8 mouse cellular contexts compared by ENCODE assay signal in the genomic region with DNA sequence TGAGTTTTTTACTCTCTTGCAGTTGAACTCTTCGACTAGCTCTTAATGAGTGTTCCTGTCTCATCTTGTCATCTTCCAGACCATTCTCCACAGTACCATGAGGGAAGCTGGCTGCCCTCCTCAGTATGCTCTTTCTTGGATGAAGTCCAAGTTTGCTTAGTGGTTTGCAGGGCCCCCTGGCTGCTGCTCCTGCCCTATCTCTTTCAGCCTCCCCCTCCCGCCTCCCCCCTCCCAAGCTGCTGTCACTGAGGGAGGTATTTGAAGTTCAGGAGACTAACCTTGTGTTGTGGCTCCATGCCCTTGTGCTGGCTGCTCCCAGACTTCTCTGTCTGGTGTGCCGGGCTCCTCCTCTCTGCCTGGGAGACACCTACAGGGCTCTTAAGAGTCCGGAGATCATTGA. TPM values are rescaled to one million over a fixed set of nuclear protein-coding genes. Genes with fewer than 3 reads are reported as not detected.
DNase-seq lines count a peak whose midpoint lies in the region; TF ChIP-seq lines count a peak whose summit lies in the region.

No protein-coding gene starts in this region.

- TF ChIP-seq CTCF in brain, embryonic 14.5 days (IDR thresholded peaks at IDR 0.05; ENCODE audit: borderline replicate concordance, extremely low read depth, insufficient read depth, insufficient read length): no peak

- TF ChIP-seq POLR2A in brain, embryonic 14.5 days (IDR thresholded peaks at IDR 0.05; ENCODE audit: borderline replicate concordance, extremely low read depth, insufficient read depth, insufficient read length, poor library complexity, severe bottlenecking): no peak

- DNase-seq in adrenal gland, adult 2 months: peak; percentile 39
- no peak for DNase-seq in adrenal gland, postnatal 10 days
- DNase-seq in kidney, postnatal 36 days: peak; percentile 37 to 38
- DNase-seq in kidney, adult 8-10 months: no peak
- peak; percentile 63 for DNase-seq in brain, embryonic 14.5 days (ENCODE audit: low read depth)
- peak; percentile 35 for DNase-seq in naive thymus-derived CD4-positive, alpha-beta T cell, adult 2 months (ENCODE audit: low read depth)
- no peak for DNase-seq in right cerebral cortex, postnatal 25 days
- DNase-seq in spleen, postnatal 14 days (ENCODE audit: low spot score in 2 of 2): no peak

RNA-seq across cellular contexts. Expression of gene Rreb1, which starts 43.2 kb away (rescaled TPM):
- total RNA-seq in adrenal gland, adult 2 months (2021): 10 to 100 TPM; 51.5 to 57.6 TPM
- 28.9 and 40.9 TPM in 2 replicates for polyA plus RNA-seq in adrenal gland, adult 2 months (2012; rRNA removed)
- 10 to 100 TPM; 57.4 to 74.8 TPM for total RNA-seq in adrenal gland, postnatal 10 days (2021)
- polyA plus RNA-seq in brain, embryonic 14.5 days (2012; rRNA removed): 5.2 and 8.0 TPM in 2 replicates

Comparison
In these comparisons a context has a peak if more than half of its experiments do, and no peak if none do; other contexts are left out.
1. DNase-seq: peak in adrenal gland, adult 2 months (single experiment), kidney, postnatal 36 days (2 of 2), brain, embryonic 14.5 days (single experiment) and naive thymus-derived CD4-positive, alpha-beta T cell, adult 2 months (single experiment); none in adrenal gland, postnatal 10 days (single experiment), kidney, adult 8-10 months (0 of 2), right cerebral cortex, postnatal 25 days (single experiment) and spleen, postnatal 14 days (0 of 2).